Mouse (Mus musculus) left cerebral cortex, adult 11 months (tissue): Measurements from ENCODE around the gene 1700067K01Rik.
A peak's percentile ranks its signal among the peaks of the same experiment; 100 is the strongest.
"Not testable (repeated sequence)": the region's sequence is repeated elsewhere in the genome, so short reads cannot be mapped to it uniquely, and the experiment has no call there.

Source experiments
- DNase-seq: peaks from one replicate; pipeline ENCODE4 v3.0.0; 2022; ENCODE audit warnings: low spot score

Gene 1700067K01Rik

GRCm38 (mm10) chr8:83983222-83983621 lies 18.1 kb upstream of the 1700067K01Rik start:
- not testable (repeated sequence) for DNase-seq

GRCm38 (mm10) chr8:83989243-83989642 lies 12.1 kb upstream of the 1700067K01Rik start:
- DNase-seq, result no peak

GRCm38 (mm10) chr8:83990170-83990569 lies 11.1 kb upstream of the 1700067K01Rik start:
- DNase-seq, result no peak

- no peak for DNase-seq
These were observed 8.8 kb upstream of the 1700067K01Rik start for GRCm38 (mm10) chr8:83992488-83992887.

- no peak for DNase-seq
These were observed 7.3 kb upstream of the 1700067K01Rik start for GRCm38 (mm10) chr8:83994030-83994429.

- no peak for DNase-seq
These were observed 5.3 kb upstream of the 1700067K01Rik start for GRCm38 (mm10) chr8:83995973-83996372.

GRCm38 (mm10) chr8:83996567-83997505 lies 4.5 kb upstream of the 1700067K01Rik start:
- DNase-seq, result peak; percentile 67

GRCm38 (mm10) chr8:83997511-83998141 lies 3.7 kb upstream of the 1700067K01Rik start, which contains the start of gene Samd1:
Gene Samd1, plus strand, starts transcription at chr8:83997672.
- DNase-seq, result no peak

- DNase-seq, result no peak
These were observed 2.9 kb upstream of the 1700067K01Rik start for GRCm38 (mm10) chr8:83998231-83999056.

- DNase-seq, result no peak
These were observed 2.1 kb upstream of the 1700067K01Rik start for GRCm38 (mm10) chr8:83999057-83999705.

- no peak for DNase-seq
These were observed 1.5 kb upstream of the 1700067K01Rik start for GRCm38 (mm10) chr8:83999825-84000224.

GRCm38 (mm10) chr8:84002957-84003611 lies 1.8 kb downstream of the 1700067K01Rik start:
- DNase-seq, result no peak

- DNase-seq, result no peak
These were observed 2.4 kb downstream of the 1700067K01Rik start for GRCm38 (mm10) chr8:84003612-84004246.

- DNase-seq, result peak; percentile 87
These were observed 3.4 kb downstream of the 1700067K01Rik start for GRCm38 (mm10) chr8:84004533-84005201.

GRCm38 (mm10) chr8:84005502-84005901 lies 4.2 kb downstream of the 1700067K01Rik start:
- DNase-seq, result not testable (repeated sequence)

- DNase-seq, result no peak
These were observed 7.1 kb downstream of the 1700067K01Rik start for GRCm38 (mm10) chr8:84008362-84008761.

GRCm38 (mm10) chr8:84009876-84010275 lies 8.6 kb downstream of the 1700067K01Rik start:
- DNase-seq, result peak; percentile 71

GRCm38 (mm10) chr8:84010625-84011611 lies 9.6 kb downstream of the 1700067K01Rik start:
- no peak for DNase-seq
